Mouse (Mus musculus) gastrocnemius, postnatal 4 days (tissue): ENCODE measurements at regions not wholly inside any gene's neighbourhood (a gene's known extent, or its start where the extent isn't known, plus 50 kb on each side); places are given as distances from the start of the nearest gene placed in this dataset.

ENCODE experiments used
- DNase-seq, 2 experiments: peaks; one replicate each; pipeline ENCODE4 v3.0.0; 2021 to 2022; ENCODE audit warnings: low spot score in 2 of 2, mixed read lengths in 2 of 2

GRCm38 (mm10) chrX:158920217-158920616 is 289.9 kb upstream of the Rps6ka3 start:
- DNase-seq, result no peak

GRCm38 (mm10) chrX:158921424-158921823 is 288.7 kb upstream of the Rps6ka3 start:
- peak in 1 of 2 experiments; percentile 25 for DNase-seq

GRCm38 (mm10) chrX:158921838-158922450 is 288.2 kb upstream of the Rps6ka3 start:
- DNase-seq, result peak; percentile 42 to 69

- DNase-seq, result peak in 1 of 2 experiments; percentile 7
Observed at GRCm38 (mm10) chrX:158923081-158923561, 287.0 kb upstream of the Rps6ka3 start.

GRCm38 (mm10) chrX:158923657-158924489 is 286.2 kb upstream of the Rps6ka3 start:
- DNase-seq, result no peak

GRCm38 (mm10) chrX:158924490-158925398 is 285.4 kb upstream of the Rps6ka3 start:
- DNase-seq, result no peak

- DNase-seq, result no peak
Observed at GRCm38 (mm10) chrX:158931864-158932263, 278.2 kb upstream of the Rps6ka3 start.

GRCm38 (mm10) chrX:158947191-158947590 is 262.9 kb upstream of the Rps6ka3 start:
- DNase-seq, result no peak

GRCm38 (mm10) chrX:158971726-158972125 is 238.4 kb upstream of the Rps6ka3 start:
- no peak for DNase-seq

GRCm38 (mm10) chrX:158976648-158977047 is 233.5 kb upstream of the Rps6ka3 start:
- peak in 1 of 2 experiments; percentile 8 for DNase-seq

- DNase-seq, result no peak
Observed at GRCm38 (mm10) chrX:158984721-158985120, 225.4 kb upstream of the Rps6ka3 start.

- DNase-seq, result no peak
Observed at GRCm38 (mm10) chrX:158987676-158988075, 222.4 kb upstream of the Rps6ka3 start.

GRCm38 (mm10) chrX:159018955-159019354 is 191.2 kb upstream of the Rps6ka3 start:
- no peak for DNase-seq

- no peak for DNase-seq
Observed at GRCm38 (mm10) chrX:159026311-159026710, 183.8 kb upstream of the Rps6ka3 start.

GRCm38 (mm10) chrX:159031927-159032326 is 178.2 kb upstream of the Rps6ka3 start:
- no peak for DNase-seq

GRCm38 (mm10) chrX:159043432-159043831 is 166.7 kb upstream of the Rps6ka3 start:
- DNase-seq, result peak; percentile 40 to 70

GRCm38 (mm10) chrX:159047876-159048275 is 162.2 kb upstream of the Rps6ka3 start:
- no peak for DNase-seq

GRCm38 (mm10) chrX:159055689-159056461 is 154.2 kb upstream of the Rps6ka3 start:
- no peak for DNase-seq

- no peak for DNase-seq
Observed at GRCm38 (mm10) chrX:159056462-159056805, 153.7 kb upstream of the Rps6ka3 start.

GRCm38 (mm10) chrX:159058931-159059330 is 151.2 kb upstream of the Rps6ka3 start:
- no peak for DNase-seq

- DNase-seq, result no peak
Observed at GRCm38 (mm10) chrX:159061322-159061721, 148.8 kb upstream of the Rps6ka3 start.
